Mouse (Mus musculus): ENCODE data around the gene Tmem177.

The Tmem177 gene

DNA sequence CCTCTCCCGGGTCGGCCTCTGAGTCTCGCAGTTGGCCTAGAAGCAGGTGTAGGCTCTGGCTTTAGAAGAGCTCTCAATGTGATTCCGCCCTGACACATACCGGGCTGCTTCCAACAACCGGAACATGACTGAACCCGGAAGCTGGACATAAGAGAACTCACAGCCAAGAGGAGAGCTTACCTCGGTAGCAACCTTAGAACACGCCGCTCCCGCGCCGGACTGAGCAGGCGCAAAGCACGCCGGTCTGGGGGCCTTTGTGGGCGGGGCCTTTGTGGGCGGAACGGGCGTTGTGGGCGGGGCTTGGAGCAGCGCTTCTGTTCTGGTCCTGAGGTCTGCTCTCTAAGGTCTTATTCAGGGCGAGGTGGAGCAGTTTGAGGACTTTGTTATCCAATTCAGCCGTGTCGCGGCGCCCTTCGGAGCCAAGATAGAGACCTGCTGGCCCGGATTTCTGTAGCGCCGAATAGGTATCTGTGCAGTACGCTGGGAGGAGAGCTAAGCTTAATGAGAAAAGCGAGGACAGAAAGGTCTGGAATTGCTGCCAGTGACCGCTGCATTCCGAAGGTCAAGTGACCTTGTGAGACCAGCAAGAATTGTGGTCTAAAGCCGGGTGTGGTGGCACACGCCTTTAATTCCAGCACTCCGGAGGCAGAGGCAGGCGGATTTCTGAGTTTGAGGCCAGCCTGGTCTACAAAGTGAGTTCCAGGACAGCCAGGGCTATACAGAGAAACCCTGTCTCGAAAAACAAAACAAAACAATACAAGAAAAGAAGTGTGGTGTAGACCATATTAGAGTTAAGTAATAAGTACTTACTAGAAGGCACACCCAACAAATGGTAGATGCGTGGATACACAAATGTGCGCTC lies at the start of gene Tmem177:
Gene Tmem177 (minus strand): TSS at position 256 of the 862 bp plus-strand sequence.
- DNase-seq (ENCODE audit: low read depth, low spot score) = peak; percentile 91

DNA sequence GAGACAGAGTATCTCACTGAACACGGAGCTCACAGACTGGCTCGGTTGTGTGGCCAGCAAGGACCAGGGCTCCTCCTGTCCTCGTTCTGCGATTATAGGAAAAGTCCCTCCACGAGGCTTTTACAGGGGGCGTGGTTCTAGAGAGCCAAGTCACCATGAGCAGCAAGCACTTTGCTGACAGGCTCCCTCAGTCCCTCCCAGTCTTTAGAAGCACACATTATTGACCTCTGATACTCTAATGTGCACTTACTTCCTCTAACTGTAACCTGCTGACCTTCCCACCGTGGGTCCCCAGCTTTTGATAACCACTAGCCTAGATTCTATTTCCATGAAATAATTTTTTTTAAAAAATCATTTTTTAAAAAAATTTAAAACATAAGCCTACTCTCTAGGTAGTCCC lies 46.9 kb upstream of the Tmem177 start:
- no peak for DNase-seq (ENCODE audit: low read depth, low spot score)

DNA sequence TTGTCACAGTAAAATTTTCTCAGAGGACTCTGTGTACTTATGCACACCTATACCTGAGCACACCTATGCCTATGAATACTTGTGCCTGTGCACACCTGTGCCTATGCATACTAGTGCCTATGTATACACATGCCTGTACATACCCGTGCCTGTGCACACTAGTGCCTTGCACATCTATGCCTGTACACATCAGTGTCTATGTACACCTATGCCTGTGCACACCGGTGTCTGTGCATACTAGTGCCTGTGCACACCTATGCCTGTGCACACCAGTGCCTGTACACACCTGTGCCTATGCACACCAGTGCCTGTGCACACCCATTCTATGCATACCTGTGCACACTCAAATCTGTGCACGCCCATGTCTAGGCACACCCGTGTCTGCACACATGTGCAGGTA lies 46.5 kb upstream of the Tmem177 start:
- no peak for DNase-seq (ENCODE audit: low read depth, low spot score)

DNA sequence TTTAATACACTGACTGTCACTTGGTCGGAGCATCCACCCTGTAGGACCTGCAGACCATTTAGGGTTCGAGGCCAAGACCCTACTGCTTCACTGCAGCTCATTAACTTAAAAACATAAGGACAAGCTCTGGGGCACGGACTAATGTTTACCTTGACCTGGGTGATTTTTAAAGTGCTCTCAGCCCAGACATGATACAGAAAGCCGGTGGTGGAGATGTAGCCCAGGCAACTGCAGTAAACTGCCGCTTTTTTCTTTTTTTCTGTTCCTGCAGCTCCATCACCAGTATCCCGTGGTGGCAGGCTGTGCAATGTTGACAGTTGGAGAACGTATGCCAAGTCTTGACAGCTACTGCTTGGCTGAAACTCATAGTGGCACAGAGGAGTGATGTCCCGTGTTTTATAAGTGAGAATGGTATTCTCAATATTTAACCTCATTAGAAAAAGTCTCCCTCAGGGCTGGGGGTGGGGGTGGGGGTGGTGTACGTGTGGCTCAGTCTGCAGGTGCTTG lies 44.8 kb upstream of the Tmem177 start:
- no peak for DNase-seq (ENCODE audit: low read depth, low spot score)

DNA sequence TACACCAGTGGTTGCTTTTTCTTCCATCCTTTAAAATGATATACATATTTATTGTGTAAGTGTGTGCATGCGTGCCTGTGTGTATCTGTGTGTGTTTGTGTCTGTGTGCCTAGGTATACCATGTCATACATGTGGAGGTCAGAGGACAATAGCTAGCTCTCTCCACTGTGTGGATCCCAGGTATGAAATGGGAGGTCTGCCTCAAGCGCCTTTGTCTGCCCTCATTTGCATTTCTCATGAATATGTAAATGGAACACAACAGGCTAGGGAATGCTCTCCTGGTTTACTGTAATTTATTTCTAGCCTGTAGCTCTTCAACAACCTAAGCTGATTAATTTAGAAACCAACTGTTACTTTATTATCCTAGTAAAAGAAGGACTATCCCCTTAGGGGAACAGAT lies 41.7 kb upstream of the Tmem177 start:
- no peak for DNase-seq (ENCODE audit: low read depth, low spot score)

GRCm38 (mm10) chr1:119953456-119953855 lies 40.4 kb upstream of the Tmem177 start:
- no peak for DNase-seq (ENCODE audit: low read depth, low spot score)

DNA sequence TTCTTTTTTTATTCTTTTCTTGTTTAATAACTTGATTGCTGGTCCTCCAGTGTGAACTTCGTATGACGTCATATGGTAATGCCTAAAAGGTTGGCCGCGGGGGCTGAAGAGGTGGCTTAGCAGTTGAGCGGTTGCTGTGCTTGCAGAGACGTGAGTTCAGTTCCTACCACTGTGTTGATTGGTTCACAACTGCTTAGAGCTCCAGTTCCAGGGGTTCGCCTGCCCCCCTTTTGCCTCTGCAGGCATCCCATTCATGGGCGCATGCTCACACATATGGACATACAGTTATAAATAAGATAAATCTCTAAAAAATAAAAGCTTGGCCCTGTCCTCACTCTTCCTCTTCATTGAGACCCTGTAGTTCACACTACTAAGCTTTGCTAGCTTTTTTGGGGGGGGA lies 37.1 kb upstream of the Tmem177 start:
- DNase-seq (ENCODE audit: low read depth, low spot score) = no peak

- DNase-seq (ENCODE audit: low read depth, low spot score) = no peak
These were observed 23.9 kb upstream of the Tmem177 start for GRCm38 (mm10) chr1:119936861-119937260.

GRCm38 (mm10) chr1:119931421-119932150 lies 18.6 kb upstream of the Tmem177 start:
- DNase-seq (ENCODE audit: low read depth, low spot score) = no peak

- peak; percentile 31 for DNase-seq (ENCODE audit: low read depth, low spot score)
These were observed 16.7 kb upstream of the Tmem177 start for GRCm38 (mm10) chr1:119929715-119930114.

DNA sequence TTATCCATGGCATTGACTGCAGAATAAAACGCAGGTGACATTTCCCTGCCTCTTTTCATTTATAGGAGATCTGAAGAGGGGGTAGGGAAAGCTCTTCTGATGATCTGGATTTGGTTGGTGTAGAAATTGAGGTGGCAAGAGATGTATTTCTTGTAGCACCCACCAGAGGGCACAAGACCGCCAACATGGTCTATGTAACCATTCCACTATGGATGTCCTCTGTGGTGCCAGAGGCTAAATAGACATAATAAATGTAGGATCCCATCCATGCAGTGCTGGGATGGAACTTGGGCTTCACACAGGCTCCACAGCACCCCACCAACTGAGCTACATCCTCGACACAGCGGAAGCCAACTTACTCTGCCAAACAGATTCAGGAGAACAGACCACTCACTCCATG lies 6.3 kb upstream of the Tmem177 start:
- DNase-seq (ENCODE audit: low read depth, low spot score) = no peak

DNA sequence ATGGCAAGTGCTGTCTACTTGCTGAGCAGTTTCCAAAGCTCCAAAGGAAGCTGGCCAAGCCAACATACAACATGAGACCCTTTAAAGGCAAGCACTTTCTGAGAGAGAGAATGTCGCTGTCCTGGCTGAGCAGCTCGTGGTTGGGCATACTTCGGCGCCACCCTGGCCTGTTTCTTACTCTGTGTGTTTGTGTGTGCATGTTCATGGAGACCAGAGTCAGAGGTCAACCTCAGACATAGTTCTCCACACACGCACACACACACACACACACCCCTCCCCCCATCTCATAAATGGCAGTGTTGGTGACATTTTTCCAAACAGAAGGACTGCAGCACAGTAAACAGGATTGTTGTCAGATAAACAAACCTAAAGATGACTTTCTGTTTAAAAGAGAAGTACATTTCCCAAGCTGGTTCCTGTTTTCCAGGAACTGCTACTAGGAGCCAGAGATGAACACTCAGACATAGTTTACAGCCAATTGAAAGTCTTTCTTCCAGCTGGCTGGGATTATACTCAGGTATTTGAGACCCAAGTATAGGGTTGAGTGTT lies 3.9 kb upstream of the Tmem177 start:
- no peak for DNase-seq (ENCODE audit: low read depth, low spot score)

DNA sequence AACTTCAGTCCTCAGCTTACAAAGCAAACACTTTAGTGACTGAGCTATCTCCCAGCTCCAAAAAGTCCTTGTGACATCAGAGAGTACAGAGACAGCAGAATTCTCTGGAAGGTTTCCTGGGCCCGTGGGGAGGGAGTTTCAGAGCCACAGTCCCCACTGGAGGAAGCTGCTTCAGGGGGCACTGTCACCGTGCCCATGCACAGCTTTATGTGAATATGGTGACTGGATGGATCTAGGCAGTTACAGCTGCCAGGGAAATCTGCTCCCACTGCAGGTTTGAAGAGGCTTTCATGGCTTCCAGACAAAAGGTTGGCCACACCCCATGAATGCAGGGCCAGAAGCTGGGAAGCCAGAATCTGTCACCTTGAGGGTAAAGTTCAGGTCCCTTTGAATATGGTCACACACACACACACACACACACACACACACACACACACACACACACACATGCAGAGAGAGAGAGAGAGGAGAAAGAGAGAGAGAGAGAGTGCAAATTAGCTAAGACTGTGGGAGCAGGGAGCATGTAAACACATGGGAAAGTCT lies 5.7 kb downstream of the Tmem177 start:
- DNase-seq (ENCODE audit: low read depth, low spot score) = no peak

DNA sequence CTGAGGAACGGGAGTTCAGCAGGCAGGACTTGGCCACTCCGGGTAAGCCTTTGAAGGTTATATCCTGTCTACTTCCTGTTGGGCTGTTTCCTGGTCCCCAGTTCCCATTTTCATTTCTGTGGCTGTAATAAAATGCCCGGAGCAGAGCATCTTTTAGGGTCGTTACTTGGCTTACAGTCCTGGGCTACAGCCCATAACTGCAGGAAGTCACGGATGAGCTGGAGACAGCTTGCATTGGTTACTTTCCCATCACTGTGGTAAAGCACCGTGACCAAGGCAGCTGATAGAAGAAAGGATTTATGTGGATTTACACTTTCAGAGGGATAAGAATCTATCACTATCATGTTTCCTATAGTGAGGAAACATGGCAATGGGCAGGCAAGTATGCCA lies 9.8 kb downstream of the Tmem177 start:
- DNase-seq (ENCODE audit: low read depth, low spot score) = no peak

DNA sequence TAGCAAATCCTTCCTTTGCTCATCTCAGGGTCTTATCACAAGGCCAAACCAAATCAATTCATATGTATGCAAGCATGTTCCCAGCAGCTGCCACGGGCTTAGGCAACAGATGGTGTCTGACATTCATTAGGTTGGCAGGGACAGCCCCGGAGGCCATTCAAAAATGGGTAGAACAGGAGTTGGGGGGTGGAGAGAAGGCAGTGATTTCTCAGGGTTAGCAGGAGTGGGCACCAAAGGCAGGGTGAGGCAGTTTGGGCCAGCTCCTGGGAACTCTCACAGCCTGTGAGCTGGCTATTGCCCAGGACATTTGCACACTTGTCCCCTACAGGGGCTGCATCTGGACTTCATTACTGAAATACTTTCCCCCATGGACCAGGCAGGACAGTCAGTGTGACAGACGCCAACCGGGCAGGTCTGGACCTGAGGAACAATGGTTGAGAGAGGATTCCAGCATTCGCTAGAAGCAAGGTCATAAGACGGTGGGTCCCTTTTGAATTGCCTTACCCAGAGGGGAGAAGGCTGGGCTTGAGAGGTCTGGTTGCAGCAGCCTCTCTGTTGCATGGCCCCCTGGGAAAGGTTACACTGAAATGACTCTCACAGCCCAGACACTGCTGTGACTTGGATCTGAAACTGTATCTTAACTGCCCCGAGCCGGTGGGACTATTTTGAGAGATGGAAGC lies 10.3 kb downstream of the Tmem177 start:
- DNase-seq (ENCODE audit: low read depth, low spot score) = peak; percentile 24

DNA sequence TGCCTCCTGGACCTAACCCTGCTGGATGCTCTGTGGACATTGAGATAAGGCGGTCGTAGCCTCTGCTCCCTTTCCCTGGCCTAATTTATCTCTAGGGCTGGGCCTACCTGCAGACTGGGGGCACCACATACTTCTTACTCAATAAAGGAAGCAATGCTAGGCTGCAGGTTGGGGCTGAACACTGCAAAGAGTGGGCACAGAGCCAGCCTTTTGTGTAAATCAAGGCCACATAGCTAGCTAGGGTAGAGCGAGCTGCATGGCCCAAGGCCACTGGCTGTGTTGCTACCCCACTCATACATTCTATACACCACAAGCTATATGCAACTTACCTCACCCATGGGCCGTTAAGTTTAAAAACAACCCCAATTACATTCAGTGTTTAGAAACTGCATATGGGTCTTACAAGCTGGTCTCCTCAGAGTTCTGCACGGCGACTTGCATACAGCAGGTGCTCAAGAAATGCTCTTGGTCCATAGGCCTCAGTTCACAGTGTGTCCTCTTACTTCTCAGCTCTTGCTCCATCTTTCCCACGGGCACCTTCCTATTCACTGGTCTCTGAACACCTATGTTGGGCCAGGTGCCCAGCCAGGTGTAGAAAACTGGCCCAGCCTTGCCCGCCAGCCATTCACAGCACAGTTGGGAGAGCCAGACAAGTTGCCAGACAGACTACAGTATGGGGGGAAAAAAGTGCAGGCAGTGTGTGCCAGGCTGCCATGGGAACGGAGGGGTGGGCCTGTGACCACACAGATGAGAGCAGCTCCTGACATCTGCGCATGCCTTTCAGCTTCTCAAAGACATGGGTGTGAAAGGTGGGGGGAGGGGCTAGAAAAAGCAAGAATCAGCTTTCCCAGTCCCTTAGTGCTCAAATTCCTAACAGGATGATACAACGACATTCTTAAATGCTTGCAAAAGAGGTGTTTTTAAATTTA lies 13.5 kb downstream of the Tmem177 start:
- peak; percentile 9 for DNase-seq (ENCODE audit: low read depth, low spot score)

- peak; percentile 56 for DNase-seq (ENCODE audit: low read depth, low spot score)
These were observed 18.1 kb downstream of the Tmem177 start for GRCm38 (mm10) chr1:119894936-119895335.

DNA sequence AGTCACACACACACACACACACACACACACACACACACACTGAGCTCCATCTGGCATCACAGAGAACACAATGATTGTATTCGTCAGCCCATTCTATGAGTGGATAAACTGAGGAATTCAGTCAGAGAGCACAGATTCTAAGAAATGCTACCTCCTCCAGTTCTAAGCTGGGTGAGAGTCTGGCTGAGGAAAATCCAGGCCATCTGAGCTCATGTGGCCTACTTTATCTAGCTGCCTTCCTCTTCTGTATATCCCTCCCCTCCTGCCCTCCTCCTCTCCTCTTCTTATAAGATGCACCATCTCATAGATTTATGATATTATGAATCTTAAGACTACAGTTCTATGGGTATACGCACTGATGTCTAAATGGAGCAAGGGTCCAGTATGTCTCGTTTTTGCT lies 19.4 kb downstream of the Tmem177 start:
- DNase-seq (ENCODE audit: low read depth, low spot score) = no peak

GRCm38 (mm10) chr1:119892933-119893332 lies 20.1 kb downstream of the Tmem177 start:
- DNase-seq (ENCODE audit: low read depth, low spot score) = no peak

DNA sequence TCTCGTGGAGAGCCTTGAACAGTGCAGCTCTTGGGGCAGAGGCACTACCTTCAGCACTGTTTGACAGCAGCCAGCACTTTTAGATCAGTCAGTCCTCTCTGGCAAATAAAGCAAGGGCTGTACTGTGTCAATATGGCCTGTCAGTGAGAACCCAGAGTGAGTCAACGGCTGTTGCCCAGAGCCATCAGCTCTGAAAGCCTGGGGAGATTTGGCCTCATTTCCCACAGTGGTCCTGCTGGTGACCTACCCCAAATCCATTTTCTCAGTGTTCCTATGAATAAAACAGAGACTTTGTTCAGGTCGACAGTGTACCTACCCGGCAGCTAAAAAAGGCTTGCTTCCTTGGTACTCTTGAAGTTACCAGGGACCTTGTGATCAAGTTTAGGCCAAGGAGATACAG lies 21.1 kb downstream of the Tmem177 start:
- no peak for DNase-seq (ENCODE audit: low read depth, low spot score)

DNA sequence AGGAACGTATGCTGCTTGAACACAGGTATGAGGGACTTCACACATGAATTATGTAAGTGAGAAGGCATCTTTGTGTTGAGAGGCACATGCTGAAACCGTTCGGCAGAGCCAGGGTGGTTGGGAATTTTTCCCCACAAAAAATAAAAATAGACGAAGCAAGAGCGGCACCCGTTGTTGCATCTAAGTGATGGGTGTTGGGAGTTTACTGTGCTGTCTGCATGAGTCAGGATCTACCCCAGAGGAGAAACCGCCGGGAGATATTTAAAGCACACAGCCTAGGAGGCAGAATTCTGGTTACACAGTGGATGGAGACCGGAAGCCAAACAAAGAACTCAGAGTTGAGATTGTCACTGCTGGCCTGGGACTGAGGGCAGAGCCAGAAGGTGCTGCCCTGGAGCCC lies 21.9 kb downstream of the Tmem177 start:
- DNase-seq (ENCODE audit: low read depth, low spot score) = no peak
